Mouse (Mus musculus): Measurements from ENCODE around the gene Dnase2a.

Gene Dnase2a

GRCm38 (mm10) chr8:84970135-84970790, 61.9 kb downstream of the Dnase2a start:
- no peak for DNase-seq (ENCODE audit: low spot score in 2 of 2)

GRCm38 (mm10) chr8:84970913-84971312, 62.6 kb downstream of the Dnase2a start:
- DNase-seq (ENCODE audit: low spot score in 2 of 2): no peak
